Mouse (Mus musculus) thymus, adult 18-20 months (tissue): ENCODE results near the gene Dennd2a.

Experiments
- DNase-seq, 2 experiments: peaks; one replicate each; pipeline ENCODE4 v3.0.0; 2022; ENCODE audit warnings: mixed read lengths in 2 of 2

Gene Dennd2a

DNA sequence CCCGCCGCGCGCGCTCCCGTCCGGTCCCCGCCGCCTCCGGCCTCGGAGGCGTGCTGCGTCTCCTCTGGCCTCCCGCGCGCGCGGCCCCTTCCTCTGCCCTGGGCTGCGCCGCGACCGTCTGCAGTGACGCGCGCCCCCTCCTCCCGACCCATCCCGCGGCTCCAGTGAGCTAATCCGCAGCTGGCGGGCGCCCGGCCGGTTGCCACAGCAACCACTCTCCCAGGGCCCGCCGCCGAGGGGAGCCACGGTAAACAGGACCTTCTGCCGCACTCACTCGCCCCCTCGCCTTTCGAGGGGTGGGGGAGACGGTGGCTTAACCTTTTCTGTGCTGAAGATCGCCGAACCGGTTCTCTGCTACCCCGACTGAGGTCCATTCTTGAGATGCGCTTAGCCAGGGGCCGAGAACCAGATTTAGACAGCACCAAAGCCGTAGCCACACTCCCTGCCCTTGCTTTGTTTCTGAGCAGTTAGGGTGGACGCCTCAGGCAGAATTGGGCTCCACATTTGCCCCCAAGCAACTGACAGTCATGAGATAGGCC lies at the start of gene Dennd2a:
Dennd2a (minus strand) TSS at position 145 of the 539 bp plus-strand sequence.
- DNase-seq: peak in 1 of 2 experiments; percentile 24

DNA sequence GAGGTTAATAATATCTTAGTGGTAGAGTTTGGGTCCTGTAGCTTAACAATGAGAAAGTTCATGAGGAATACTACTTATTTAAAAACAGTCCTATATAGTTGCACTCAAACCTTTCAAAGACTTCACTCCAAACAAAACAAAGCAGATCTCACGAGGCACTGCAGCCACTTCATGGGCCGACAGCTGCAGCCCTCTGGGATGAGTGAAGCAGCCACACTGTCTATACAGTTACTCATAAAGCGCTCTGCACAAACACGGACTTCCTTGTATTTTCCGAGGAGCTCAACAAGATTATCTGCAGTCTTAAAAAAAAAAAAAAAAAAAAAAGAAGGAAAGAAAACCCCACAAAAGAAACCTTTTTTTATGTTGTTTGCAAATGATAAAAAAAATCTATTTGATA lies 49.7 kb upstream of the Dennd2a start:
- no peak for DNase-seq

- peak; percentile 14 to 15 for DNase-seq
Observed at GRCm38 (mm10) chr6:39606862-39607261, 49.2 kb upstream of the Dennd2a start.

GRCm38 (mm10) chr6:39606056-39606455 lies 48.4 kb upstream of the Dennd2a start:
- DNase-seq: no peak

GRCm38 (mm10) chr6:39604565-39604964 lies 46.9 kb upstream of the Dennd2a start:
- DNase-seq: no peak

- no peak for DNase-seq
Observed at GRCm38 (mm10) chr6:39601828-39602227, 44.2 kb upstream of the Dennd2a start.

- no peak for DNase-seq
Observed at GRCm38 (mm10) chr6:39600851-39601250, 43.2 kb upstream of the Dennd2a start.

GRCm38 (mm10) chr6:39592401-39593214 lies 34.9 kb upstream of the Dennd2a start, which contains the start of gene Ndufb2:
TSS of gene Ndufb2 (plus strand) at chr6:39592574.
- peak; percentile 83 to 89 for DNase-seq

DNA sequence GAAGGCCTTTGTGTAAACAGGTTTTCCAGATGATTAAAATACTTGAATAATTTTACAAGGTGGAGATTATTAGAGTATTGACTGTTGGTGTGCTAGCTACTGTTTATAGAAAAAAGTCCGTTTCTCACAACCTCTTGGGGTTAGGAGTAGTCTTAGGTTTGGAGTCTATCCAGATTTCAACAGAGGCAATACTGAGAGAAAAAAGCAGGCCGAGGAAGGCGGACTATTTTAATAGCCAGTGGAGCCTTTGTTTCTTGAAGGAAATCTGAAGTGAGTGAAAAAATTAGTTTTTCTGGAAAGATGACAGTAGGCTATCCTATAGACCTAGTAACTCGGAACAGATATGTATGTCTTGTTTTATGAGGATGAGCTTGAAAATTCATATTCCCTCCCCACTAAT lies 33.8 kb upstream of the Dennd2a start:
- no peak for DNase-seq

- DNase-seq: no peak
Observed at GRCm38 (mm10) chr6:39585517-39585916, 27.9 kb upstream of the Dennd2a start, which contains the start of gene Gm42420. TSS of gene Gm42420 (plus strand) at chr6:39585753.

- no peak for DNase-seq
Observed at GRCm38 (mm10) chr6:39581087-39581784, 23.6 kb upstream of the Dennd2a start.

DNA sequence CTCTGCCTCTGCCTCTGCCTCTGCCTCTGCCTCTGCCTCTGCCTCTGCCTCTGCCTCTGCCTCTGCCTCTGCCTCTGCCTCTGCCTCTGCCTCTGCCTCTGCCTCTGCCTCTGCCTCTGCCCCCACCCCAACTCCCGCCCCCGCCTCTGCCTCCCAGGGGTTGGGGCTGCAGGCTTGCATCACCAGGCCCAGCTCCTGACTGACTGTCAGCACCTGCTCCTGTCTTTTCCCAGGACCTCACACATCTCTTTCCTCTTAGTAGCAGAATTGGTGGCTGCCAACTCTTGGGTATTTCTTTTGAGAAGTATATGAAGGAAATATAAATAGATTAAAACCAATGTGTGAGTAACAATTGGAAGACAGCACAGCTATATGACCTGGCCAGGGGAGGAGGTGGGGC lies 22.9 kb upstream of the Dennd2a start:
- no peak for DNase-seq

- DNase-seq: no peak
Observed at GRCm38 (mm10) chr6:39579552-39579951, 21.9 kb upstream of the Dennd2a start.

GRCm38 (mm10) chr6:39574951-39575350 lies 17.3 kb upstream of the Dennd2a start:
- no peak for DNase-seq

GRCm38 (mm10) chr6:39574555-39574869 lies 16.8 kb upstream of the Dennd2a start:
- DNase-seq: peak in 1 of 2 experiments; percentile 10

- DNase-seq: peak; percentile 69 to 72
Observed at GRCm38 (mm10) chr6:39573791-39574554, 16.3 kb upstream of the Dennd2a start, which contains the start of gene Adck2. TSS of gene Adck2 (plus strand) at chr6:39573873.

GRCm38 (mm10) chr6:39570426-39570825 lies 12.8 kb upstream of the Dennd2a start:
- no peak for DNase-seq

- DNase-seq: no peak
Observed at GRCm38 (mm10) chr6:39567528-39567927, 9.9 kb upstream of the Dennd2a start.

DNA sequence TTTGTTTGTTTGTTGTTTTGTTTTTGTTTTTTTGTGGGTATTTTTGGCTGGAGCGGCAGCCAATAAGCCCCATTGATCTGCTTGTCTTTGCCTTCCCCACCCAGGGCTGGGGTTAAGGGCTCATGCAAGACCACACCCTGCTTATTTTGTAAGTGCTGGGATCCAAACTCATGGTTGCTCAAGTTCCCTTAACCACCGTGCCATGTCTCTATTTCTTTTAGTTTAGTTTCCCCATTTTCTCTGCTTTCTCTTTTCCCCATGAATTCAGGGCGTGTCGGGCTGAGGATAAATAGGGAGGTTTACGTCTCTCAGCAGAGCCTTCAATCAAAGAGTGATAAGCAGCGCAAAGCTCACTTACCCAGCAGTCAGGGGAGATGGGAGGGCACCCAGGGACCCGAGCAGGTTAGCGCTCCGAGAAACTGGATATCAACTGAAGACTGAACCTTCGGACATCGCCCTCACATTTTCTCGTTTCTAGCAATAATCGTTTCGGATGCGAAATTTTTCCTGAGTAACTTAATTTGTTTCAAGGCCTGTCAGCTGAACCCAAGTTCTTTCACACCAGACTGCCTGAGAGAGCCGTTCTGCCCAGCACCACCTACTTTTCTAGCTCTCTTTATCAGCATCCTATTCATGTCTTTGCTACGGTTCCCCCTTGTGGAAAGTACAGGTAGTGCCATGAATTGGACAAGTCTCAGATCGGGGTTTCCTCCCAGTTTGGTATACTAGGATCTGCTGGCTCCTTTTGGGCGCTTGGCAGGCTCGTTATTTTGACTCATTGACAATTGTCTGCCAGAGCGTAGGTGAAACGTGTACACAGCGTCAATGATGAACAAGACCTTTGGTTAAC lies 4.7 kb upstream of the Dennd2a start:
- DNase-seq: peak in 1 of 2 experiments; percentile 39

DNA sequence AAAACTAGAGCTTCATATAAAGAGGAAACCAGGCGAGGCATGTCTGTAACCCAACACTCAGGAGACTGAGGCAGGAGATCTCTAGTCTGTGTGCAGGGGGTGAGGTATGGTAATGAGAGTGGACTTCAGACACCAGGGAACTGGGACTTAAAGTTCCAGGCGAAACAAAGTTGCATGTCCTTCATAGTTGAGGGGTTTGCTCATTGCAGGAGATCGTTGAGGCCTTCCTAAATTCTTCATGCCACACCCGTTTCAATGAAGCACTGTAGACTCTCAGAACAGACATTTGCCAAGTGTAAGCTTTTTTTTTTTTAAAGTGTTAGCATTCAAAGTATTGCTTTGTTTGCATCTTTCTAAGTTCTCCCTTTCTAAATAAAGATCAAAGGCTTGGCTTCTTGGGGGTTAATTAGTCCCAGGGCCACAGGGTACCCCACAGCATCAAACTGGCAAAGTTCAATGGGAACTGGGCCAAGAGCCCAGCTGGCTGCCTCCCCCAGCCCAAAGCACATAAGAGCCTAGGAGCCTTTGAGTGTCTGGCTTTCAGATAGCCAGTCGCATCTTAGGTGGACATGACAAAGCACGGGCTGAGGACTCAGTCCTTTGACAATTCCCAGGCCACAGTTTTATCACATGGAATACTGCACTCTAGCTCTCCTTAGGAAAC lies 1.7 kb upstream of the Dennd2a start:
- DNase-seq: no peak

DNA sequence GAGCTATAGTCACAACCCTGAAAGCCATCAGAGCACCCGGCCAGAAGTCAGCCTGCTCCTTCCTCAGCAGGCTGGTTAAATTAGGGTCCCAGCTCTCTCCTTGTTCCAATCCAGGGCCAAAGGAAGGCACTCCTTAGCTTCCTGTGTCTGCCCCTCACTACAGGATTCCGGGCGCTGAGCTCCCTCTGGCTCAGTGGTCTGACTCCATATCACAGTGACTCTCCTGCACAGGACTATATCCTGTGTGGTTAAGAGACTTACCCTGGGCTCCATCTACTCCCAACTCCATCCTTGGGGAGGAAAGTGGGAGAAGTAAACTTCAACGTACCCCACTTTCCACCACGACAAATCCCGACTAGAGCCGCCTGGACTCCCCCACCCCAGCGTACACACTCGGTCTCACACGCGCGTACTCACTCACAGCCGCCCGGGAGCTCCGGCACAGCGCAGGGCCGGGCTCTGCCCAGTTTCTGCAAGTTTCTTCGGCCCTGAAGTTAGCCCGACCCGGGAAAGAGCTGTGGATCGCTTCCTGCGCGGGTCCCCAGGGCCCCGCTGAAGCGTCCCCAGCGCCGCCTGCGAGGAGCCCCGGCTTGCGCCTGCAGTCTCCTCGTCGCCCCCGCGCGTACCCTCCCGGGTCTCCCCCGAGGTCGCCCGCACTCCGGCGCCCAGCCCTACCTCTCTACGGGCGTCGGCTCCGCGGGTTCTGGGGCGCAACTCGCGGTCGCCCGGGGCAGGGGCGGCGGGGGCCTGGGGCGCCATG lies 587 bp downstream of the Dennd2a start:
- DNase-seq: no peak
